Mouse (Mus musculus) spleen, postnatal 4 days (tissue): Measurements from ENCODE around the gene Ccl11.

Experiments used
- DNase-seq, 2 experiments: peaks; one replicate each; pipeline ENCODE4 v3.0.0; 2022; ENCODE audit warnings: low spot score in 2 of 2

Gene Ccl11

DNA sequence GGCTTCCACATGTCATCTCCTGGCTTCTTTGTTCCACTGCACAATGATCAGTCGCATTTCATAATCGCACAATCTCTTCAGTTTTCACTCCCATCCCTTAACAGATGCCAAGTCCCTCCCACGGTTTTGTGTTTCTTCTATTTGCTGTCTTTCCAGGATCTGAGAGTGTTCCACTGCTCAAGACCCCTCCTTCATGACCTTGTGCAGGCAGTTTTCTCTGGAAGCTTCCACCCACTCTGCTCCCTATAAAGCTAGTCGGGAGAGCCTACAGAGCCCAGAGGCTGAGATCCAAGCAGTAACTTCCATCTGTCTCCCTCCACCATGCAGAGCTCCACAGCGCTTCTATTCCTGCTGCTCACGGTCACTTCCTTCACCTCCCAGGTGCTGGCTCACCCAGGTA lies at the start of gene Ccl11:
Ccl11 (plus strand) TSS at position 178 of the 400 bp plus-strand sequence.
- DNase-seq: no peak

DNA sequence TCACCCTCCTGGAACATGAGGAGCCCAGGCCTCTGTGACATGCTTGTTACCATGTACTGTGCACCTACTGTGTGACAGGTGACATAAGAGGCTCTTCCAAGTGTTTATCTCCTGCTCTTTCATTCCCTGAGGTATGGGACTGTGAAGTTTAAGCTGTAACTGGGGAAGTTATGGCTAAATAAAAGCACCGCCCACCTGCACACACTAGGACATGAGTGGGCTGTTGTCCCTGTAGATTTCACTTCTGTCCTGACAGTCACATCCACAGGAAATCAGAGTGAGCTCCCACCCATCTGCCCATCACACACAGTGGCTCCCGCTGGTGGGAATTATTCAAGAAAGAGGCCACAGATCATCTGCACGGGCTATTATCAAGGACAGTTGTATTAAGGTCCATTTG lies 47.5 kb upstream of the Ccl11 start:
- no peak for DNase-seq

DNA sequence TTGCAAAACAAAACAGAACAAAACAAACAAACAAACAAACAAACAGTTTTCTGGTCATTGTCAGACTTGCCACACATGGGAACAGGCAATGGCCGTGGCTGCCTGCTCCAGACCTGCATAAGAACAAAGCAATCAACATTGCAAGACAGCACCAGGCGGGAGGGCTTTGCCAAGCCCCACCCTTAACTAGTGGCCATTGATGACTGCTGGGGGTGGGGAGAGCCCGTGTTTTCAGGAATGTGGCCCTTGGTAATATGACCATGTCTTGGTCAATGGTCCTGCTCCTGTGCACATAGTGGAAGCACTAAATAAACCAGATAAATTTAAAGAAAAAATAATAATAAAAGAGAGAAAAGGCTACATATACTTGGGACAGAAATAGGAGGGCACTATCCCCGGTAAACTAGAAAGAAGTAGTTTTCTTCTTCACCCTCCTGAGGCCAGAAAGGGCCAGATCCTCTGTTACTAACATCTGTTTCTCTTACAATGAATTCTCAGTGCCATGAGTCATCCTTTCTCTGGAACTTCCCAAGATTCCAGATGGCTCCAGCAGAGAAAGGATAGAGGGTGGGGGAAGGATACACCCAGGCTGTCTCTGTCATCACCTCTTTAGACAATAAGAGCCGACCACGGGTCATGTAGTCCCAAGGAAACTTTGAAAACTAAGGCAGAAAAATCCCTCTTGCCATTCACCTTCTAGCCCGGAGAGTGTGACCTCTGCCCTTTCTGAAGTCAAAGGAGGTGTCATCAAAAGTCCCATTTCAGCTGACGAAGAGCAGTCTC lies 46.0 kb upstream of the Ccl11 start:
- no peak for DNase-seq

DNA sequence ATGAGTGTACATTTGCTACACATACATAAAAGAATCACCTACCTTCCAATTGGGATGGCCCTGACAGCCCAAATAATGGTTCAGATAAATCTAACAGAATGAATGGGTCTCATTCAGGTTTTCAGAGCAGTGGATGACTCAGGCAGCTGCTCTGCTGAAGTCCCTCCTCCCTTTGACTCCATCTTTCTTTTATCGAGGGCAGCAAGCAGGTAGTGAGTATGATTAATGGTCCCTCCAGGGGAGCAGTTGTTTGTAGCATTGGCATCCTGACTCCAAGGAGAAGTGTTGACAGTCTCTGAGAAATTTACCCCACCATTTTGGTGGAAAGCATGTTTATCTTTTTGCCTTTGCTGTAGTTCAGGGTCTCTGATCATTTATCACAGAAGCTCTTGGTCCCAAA lies 43.9 kb upstream of the Ccl11 start:
- no peak for DNase-seq

DNA sequence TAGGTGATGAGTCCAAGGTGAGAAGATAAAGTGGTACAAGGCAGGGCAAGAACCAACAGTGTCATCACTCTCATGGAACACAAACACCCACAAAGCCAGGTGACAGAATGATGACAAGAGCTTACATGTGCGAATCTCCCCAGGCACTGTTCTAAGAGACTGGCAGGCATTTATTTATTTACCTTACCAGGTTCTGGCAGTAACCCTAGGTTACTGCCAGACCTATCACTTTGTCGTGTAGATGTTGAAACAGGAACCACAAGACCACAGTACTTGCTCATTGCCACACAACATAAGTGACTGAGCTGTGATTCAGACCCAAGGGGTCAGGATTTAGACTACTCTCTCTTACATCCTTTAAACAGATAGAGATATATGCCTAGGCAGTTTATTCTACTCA lies 42.6 kb upstream of the Ccl11 start:
- no peak for DNase-seq

DNA sequence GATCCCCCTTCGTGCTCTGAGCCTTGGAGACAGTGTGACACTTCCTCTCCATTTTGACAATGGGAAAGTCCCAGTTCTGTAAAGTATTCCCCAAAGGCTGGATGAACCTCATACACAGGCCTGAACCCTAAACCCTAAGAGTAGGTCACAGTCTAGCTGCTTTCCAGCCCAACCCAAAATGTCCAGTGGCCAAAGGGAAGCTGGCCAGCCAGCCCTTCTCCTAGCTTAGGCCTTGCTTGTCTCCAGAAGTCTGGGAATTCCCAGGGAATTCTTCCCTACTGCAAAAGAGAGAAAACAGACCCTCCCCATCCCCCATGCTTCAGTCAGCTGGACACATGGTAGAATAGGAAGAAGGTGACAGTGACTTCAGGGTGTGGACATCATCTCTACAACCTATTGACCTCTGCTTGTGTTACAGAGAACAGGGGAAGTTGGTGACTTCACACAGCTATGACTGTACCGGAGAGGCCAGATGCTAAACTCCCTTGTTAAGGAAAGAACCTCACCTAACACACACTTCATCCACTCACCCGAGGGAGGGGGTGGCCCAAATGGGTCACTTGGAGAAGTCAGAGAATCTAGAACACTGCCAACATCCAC lies 41.3 kb upstream of the Ccl11 start:
- DNase-seq: no peak

DNA sequence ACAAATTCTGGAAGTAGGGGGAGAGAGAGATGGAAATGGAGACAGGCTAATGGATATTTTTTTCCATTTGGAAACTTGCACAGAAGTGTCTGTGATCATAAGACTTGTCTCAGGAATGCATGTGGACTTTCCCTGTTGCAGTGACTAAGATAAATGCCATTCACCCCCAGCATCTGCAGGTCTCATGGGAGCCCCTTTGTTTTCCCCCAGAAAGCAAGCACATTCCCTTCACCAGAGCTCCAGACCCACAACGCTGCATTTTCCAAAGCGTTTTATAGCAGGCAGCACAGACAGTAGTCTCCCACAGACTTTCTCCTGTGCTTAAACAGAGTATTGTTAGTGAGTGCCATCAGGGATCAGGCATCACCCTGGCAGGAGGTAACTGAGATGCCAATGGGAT lies 38.2 kb upstream of the Ccl11 start:
- DNase-seq: no peak

DNA sequence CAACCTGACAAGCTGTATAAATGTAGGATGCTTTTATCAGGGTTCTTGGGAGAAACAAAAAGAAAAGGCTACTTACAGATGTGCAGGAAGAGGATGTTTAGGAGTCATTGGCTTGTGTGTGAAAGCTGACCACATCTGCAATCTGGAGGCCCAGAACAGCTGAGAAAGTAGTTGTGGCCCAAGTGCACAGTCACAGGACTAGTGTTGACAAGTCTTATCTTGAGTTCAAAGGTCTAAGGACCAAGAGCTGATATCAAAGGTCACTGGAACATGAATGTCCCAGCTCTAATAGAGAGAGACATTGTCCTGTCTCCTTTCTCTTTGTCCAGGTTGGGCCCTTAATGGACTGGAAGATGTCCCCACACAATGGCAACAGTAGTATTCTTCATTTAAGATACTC lies 37.8 kb upstream of the Ccl11 start:
- no peak for DNase-seq

DNA sequence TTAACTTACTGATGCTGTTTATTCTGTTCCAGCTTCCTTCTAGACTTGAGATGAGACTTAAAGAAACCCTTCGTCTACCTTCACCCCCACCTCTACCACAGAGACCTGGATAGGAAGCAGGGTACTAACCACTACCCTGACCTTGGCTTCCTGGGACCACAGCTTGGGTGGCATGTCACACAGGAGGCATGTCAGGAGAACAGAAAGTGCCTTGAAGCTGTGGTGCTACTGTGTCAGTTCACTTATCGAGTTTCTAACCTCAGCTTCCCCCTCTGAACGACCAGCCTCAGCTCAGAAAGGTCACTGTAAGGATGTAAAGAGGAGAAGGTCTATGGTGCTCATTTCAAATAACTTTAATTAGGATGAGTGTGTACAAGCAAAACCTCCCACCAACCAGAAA lies 36.2 kb upstream of the Ccl11 start:
- no peak for DNase-seq

DNA sequence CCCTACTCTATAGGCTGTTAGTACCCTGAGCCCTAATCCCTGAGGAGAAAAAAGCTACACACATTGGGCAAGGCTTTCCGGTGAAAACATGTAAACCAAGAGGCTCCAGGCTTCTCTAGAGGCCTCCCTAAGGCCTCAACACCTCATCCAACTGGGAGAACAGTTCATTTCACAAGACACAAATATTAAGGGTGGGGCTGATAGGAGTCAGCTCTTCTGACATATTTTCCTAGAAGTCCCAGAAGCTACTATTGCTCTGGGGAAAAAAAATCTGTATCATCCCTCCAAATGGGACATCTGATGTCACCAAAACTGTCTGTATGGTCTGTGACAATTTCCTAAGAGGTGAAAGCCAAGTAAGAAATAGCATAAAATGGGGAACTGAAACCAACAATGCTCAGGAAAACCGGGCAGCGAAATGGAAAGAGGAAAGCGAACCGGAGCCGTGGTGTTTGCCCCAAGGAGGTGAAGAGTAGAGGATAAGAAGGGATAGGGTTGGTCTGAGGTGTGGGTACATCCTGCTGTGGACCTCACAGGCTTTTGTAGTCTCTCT lies 35.0 kb upstream of the Ccl11 start:
- DNase-seq: no peak

DNA sequence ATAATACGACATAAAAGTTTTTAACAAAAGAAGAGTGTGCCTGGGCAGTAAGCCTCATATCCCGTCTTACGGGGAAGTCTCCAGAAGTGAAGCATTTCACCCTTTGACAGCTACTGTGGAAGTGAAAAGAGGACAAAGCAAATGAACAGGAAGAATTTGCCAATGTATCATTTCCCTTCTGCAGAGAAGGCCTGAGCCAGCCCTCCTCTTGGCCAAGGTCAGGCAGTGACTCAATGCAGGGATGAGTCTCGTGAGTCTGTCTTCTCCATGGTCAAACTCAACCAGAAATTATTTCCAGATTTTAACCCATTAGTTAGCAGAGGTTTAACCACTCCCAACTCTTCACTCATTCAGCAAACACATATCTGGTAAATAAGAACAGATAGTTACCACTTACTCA lies 33.9 kb upstream of the Ccl11 start:
- DNase-seq: no peak

DNA sequence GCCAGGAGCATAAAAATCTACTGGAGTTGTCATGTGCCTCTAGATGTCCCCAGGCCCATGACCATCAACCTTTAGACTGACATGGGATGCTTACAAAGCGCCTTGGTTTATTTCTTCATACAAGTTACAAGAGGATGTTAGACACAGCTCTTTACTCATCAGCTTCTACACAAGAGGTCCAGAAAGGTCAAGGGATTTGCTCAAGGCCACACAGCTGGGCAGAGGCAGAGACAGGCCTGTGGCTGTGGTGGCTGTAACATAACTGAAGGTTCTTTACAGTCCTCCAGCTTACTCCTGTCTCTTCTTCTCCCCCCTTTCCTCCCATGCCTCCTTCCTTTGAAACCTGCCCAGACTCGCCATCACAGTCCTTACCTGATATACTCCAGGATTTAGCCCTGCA lies 27.5 kb upstream of the Ccl11 start:
- no peak for DNase-seq

DNA sequence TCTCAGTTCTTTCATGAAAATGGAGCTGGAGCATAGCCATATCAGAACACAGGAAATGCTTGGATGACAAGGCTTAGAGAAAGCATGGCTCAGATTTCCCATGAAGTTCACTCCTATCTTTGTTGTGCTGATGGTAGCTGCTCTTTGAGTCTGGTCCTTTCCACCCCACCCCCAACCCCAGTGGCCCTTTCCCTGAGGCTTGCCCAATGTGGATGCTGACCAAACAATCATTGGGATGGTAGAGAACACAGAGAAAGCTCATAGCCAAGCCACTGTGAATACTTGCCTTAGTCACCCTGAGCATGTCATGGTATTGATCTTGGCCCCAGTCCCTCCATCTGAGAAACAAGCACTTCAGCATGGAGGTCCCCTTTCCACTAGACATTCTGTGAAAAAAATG lies 25.5 kb upstream of the Ccl11 start:
- no peak for DNase-seq

DNA sequence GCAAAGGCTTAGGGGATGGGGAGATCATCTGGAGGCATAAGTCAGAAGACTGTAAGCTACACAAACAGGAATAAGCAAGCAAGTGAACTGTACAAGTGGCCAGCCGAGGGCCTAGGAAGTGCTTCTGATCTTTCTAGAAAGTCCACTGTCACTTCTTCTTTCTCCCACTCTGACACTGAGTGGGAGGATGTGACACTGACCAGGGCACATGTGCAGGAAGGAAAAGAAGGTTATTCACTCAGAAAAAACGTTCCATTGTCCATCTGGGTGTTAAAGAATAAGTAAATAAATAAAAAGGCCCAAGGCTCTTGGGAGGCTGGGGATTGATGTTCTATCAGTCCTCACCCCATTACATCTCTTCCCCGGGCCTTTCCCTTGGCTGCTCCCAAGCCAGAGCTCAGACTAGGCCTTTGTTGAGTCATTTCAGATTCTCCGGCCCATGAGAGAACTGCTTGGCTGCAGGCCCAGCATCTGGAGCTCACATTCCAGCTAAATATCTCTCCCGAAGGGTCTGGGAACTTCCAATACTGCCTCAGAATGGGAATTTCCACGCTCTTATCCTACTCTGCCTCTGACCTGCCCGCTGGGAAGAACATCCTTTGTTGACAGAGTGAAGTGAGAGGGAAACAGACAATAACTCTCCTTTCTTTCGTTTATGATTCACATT lies 24.8 kb upstream of the Ccl11 start:
- no peak for DNase-seq

DNA sequence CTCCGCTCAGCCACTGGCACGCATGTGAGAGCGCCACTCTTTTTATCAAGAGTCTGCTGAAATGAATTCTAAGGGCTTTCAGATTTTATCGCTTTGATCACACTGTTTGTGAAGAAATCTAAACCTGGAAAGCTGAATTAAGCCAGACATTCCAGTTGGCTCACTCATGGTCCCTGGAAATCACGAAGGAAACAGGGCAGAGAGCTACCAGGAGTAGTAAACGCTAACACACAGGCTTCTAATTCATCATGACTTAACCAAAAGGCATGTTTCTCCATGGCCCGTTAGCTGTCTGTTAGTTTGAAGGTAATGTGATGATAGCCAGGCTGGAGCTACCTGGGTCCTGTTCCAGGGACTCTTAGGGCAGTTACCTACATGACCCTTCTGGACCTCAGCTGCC lies 23.2 kb upstream of the Ccl11 start:
- no peak for DNase-seq

DNA sequence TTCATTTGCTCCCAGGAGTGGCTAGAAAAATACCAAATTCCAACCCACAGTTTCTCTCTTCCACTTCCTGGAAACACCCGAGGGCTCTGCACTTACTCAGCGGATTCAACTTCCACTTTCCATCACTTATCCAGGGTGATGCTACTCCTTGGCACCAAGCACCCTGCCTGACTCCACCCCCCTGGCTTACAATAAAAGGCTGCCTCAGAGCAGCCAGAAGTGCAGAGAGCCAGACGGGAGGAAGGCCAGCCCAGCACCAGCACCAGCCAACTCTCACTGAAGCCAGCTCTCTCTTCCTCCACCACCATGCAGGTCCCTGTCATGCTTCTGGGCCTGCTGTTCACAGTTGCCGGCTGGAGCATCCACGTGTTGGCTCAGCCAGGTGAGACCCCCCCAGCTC lies 22.3 kb upstream of the Ccl11 start, which contains the start of gene Ccl2:
Ccl2 (plus strand) TSS at position 216 of the 400 bp plus-strand sequence.
- peak in 1 of 2 experiments; percentile 19 for DNase-seq

DNA sequence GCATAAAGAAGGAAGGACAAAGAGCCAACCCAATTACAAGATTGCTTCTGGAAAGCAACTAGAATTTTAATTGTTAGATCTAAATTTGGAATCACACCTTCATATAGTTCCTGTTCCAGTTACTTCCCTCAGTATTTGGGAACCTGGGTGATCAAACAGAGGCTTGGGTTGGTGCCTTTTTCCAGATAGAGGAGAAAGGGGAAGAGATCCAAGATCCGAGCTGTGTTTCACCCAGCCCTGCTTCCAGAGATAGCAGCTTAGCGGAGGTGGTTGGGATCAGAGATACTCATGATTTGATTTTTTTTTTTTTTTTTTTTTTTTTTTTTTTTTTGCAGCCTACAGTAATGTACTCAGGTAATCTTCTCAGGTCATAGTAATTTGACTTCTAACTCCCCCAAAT lies 21.8 kb upstream of the Ccl11 start:
- DNase-seq: no peak

DNA sequence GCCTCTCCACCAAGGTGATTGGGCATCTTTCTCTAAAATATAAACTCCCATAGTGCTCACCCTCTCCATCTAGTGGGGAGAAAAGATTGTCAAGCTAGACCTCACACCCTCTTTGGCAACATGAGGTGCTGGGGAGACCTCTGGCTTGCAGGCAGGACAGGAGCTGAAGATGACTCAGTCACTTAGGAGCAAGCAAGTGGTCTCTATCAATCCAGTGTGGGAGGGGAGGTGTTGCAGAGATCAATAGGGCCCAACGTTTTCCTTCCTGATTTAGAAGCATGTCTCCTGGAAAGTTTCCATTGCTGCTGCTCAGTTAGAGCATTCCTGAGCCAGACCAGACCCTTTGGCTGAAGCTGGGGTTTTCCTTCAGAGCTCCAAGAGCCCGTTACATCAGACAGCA lies 19.1 kb upstream of the Ccl11 start, which contains the start of gene Gm17268:
Gm17268 (minus strand) TSS at position 28 of the 400 bp plus-strand sequence.
- no peak for DNase-seq

DNA sequence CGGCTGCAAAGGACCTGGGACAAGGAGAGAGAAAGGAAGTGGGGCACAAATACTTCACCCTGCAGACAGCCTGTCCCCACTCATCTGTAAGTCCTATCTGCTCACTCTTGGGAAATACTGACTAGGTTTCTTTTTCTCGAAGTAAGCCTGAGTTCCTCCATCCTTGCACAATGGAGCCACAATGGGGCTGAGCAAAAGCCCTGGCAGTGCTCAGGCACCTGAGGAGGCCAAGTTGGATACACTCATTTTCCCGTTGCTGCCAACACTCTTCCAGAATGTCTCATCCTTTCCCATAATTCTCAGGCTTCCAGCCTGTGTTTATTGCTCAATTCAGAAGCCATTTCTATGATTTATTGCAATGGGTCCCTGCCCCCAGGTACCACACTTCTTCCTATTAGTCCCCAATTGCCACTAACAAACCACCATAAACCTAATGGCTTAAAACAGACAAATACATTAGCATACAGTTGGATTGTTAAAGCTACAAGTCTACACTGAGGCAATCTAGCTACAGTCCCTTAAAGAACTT lies 18.4 kb upstream of the Ccl11 start:
- DNase-seq: no peak

DNA sequence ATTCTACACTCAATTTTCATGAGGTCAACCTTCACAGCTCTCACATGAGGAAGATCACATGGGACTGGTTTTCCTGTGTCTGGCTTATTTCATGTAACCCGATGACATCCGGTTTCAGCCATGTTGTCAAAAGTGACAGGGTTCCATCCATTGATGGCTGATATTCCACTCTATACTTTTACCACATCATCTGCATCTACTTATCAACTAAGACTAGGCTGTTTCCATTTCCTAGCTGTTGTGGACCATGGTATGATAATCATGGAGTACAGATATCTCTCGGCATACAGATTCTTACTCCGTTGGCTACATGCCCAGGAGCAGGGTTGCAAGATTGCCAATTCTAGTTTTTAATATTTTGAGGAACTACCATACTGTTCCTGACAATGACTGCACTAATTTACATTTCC lies 15.9 kb upstream of the Ccl11 start:
- no peak for DNase-seq

DNA sequence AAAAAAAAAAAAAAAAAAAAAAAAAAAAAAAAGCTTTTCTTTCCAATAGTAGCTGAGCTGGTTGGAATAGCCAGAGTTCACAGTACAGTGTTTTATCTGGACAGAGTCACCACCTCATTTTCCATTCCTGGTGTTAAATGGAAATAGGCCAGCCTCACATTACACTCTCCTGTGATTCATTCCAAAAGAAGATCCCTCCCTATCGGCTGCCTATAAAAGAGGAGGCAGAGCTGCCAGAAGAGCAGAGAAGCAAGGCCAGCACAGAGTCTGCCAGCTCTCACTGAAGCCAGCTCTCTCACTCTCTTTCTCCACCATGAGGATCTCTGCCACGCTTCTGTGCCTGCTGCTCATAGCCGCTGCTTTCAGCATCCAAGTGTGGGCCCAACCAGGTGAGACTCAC lies 12.2 kb upstream of the Ccl11 start, which contains the start of gene Ccl7:
Ccl7 (plus strand) TSS at position 242 of the 400 bp plus-strand sequence.
- no peak for DNase-seq

DNA sequence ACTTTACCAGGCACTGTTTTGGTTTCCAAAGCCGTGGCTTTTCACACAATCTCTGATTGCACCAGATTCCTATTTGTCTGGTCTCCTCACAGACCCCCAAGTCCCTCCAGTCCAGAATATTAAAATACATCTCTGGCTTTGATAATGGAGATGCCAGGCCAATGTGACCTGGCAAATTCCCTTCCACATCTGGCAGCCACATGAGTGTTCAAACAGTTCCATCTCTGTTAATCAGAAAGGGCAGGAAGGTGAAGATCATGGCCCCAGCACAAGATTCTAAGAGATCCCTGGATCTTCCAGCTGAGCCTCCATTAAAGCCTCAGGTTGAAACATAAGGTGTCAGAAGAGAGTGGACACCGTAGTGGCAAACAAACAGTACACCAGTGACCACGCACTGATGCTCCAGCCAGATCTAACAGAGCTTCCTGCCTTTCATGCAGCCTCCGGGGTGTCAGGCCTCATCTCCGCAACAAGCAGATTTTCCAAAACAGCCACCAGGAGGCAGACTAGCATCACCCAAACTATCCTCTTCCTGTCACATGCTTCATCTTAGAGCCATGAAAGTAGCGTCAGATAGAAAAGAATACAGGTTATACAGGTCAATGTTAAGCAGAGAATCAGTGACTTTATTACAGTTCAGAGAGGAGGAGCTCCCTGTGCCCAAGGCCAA lies 9.7 kb upstream of the Ccl11 start:
- peak; percentile 16 to 60 for DNase-seq
